Mouse (Mus musculus) right cerebral cortex, postnatal 36 days (tissue): ENCODE data around the gene Palm.
"Not testable (repeated sequence)": the region's sequence is repeated elsewhere in the genome, so short reads cannot be mapped to it uniquely, and the experiment has no call there.

Source experiments
- DNase-seq, 2 experiments: peaks; one replicate each; pipeline ENCODE4 v3.0.0; 2022; ENCODE audit warnings: low spot score in 2 of 2, mixed read lengths in 1 of 2

The Palm gene

GRCm38 (mm10) chr10:79793051-79793737 lies at the start of gene Palm:
Gene Palm, plus strand, starts transcription at chr10:79793572.
- peak; percentile 69 to 72 for DNase-seq

- no peak for DNase-seq
Observed at GRCm38 (mm10) chr10:79743650-79744365, 49.6 kb upstream of the Palm start.

DNA sequence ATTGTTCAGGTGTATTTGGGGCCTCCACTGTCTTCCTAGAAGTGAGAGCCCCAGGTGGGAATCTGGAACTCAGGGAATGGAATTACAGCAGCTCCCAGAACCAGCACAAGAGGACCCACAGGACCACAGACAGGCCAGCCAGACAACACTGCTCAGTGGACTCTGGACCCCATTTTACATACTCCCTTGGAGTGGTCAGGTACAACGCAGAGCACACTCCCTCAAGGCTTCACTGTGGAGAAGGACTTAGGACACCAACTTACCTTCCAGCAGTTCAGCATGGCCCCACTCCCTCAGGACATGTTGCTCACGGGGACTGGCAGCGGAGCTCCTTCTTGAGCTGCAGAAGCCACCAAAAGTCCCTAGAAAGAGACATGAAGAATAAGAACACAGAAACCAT lies 48.0 kb upstream of the Palm start:
- no peak for DNase-seq

DNA sequence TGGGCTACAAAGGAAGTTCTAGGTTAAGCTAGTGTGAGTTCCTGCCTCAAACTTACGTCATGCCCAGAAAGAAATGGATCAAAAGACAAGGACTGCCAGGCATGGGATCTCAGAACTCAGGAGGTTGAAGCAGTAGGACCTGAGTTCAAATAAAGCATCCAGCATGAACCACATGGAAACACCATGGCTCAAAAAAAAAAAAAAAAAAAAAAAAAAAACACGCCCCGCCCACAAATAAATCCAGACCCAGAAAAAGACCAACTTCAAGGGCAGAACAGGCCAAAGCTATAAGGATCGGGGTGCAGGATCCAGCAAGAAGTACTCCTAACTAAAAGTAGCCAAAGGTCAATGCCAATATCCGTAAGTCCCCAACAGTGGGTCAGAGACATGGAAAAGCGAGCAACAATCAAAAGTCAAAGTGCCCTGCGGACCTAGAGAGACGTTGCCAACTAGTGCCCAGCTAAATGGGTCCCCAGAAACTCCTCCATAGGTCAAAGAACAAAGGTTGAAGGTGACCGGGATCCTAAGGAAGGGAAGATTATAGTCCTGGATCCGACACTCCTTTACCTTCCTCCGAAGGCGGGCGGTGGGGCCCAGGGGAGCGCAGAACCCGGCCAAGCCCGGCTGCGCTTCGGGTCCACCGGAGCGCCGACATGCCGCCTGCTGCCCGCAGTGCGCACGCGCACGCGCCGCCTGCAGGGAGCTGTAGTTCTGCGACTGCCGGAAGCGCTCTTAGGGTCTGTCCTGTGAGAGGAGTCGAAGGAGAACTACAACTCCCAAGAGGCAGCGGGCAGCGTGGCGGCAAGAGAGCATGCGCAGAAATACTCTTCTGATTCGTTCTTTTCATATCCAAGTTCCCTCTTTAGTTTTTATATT lies 47.2 kb upstream of the Palm start, which contains the start of gene Polrmt:
TSS of gene Polrmt (minus strand) at position 684 of the 876 bp plus-strand sequence.
- peak; percentile 96 to 97 for DNase-seq

DNA sequence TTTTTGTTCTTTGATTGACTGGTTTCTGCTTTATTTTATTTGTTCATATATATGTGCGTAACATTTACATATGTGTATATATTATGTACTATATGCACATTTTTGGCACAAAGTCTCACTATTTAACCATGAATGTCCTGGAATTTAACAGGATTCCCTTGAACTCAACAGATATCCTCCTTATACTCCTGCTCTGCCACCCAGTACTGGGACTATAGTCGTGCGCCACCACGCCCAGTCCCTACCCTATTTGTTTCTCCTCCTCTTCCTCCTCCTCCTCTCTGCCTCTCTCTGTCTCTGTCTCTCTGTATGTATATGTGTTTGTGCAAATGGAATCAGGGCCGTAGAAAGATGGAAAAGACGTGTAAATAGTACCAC lies 46.6 kb upstream of the Palm start:
- no peak for DNase-seq

- DNase-seq = no peak
Observed at GRCm38 (mm10) chr10:79748496-79748895, 44.9 kb upstream of the Palm start.

DNA sequence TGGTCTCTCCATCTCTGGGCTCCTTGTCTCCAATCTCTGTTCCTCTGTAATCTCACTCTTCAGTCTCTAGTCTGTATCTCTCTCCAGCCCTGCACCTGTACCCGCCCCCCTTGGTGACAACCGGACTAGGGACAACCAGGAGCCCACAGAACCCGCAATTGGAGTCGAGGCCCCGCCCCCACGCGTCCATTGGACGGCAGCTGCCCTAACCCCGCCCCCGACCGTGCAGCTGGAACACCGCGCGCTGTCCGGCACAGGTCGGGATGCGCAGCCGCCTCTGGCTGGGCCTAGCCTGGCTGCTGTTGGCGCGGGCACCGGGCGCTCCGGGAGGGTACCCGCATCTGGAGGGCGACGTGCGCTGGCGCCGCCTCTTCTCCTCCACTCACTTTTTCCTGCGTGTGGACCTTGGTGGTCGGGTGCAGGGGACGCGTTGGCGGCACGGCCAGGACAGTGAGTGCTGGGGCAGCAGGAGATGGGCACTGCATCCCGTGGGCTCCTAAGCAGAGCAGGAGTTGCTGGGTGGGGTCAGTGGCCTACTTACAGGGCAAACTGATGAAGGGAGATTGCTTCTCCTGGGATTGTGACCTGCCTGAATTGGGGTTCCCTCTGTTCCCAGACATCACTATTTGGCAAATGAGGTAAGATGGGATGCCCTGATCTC lies 38.4 kb upstream of the Palm start, which contains the start of gene Fgf22:
TSS of gene Fgf22 (plus strand) at position 221 of the 661 bp plus-strand sequence.
- peak; percentile 70 to 81 for DNase-seq

- DNase-seq = no peak
Observed at GRCm38 (mm10) chr10:79755854-79756253, 37.5 kb upstream of the Palm start.

DNA sequence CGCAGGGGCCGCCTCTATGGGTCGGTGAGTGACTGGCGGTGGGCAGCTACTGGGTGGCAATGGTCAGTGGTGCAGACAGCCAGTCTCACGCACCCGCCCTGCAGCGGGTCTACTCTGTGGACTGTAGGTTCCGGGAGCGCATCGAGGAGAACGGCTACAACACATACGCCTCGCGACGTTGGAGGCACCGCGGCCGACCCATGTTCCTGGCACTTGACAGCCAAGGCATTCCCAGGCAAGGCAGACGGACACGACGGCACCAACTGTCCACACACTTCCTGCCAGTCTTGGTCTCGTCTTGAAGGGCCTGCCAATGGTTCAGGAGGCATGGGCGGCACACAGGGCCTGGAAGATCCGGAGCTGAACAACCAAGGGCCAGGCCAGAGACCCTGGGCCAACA lies 36.7 kb upstream of the Palm start:
- DNase-seq = no peak

GRCm38 (mm10) chr10:79759675-79760074 lies 33.7 kb upstream of the Palm start:
- not testable (repeated sequence) for DNase-seq

GRCm38 (mm10) chr10:79760603-79761143 lies 32.7 kb upstream of the Palm start:
- DNase-seq = no peak

- no peak for DNase-seq
Observed at GRCm38 (mm10) chr10:79762875-79763274, 30.5 kb upstream of the Palm start.

DNA sequence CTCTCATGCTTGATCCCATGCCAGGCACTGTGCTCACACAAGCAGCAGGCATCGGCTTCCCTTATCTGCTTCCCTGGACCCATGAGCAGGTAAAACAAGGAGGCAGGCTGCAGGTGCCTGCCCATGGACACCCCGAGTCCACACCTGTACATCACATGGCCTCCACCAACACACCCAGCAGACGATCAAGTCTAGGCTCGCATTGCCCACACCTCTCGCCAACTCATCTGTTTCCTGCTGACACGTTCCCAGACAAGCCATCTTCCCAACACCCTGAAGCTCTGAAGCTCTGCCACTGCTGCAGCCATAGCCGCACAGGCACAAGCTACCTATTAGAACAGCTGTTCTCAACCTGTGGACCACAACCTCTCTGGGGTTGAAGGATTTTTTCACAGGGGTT lies 29.1 kb upstream of the Palm start:
- DNase-seq = no peak

GRCm38 (mm10) chr10:79765228-79765745 lies 28.1 kb upstream of the Palm start:
- no peak for DNase-seq

- no peak for DNase-seq
Observed at GRCm38 (mm10) chr10:79766001-79766507, 27.3 kb upstream of the Palm start.

GRCm38 (mm10) chr10:79766508-79767325 lies 26.7 kb upstream of the Palm start, which contains the start of gene Rnf126:
Gene Rnf126, minus strand, starts transcription at chr10:79766952.
- DNase-seq = peak; percentile 97

DNA sequence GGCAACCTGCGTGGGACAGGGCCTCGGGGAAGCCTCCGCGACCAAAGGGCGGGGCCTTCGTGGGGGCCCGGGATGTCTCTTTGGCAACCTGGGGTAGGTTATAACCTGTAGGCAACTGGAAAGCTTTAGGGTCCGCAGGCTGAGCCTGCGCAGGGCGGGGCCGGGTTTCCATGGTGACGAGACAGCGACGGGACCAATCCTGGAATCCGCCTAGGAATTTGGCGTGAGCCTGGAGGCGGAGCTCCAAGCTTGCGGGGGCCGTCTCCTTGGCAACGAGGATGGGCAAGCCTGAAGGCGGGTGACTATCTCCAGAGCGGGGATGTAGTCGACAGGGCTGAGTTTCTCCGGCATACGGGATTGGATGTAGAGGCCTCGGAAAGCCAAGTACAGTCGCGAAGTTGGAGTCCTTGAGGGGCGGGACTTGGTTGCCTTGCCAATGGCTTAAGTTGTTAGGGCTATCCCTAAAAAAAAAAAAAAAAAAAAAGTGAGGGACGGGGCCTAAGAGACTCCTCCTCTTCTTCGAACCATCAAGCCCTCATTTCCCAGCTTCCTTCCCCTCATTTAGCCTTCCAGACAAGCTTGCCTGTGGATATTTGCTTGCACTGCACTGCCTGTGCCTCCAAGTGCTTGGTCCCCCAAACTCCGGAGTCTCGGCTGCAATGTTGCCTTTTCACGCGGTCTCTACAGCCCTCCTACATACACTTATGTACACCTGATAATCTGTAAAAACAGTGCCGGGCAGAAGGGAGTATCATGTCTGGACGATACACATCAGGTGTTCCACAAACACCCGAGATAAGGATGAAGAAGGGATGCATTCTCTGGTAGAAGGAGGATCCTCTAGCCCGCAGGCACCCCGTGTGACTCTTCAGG lies 25.8 kb upstream of the Palm start:
- peak; percentile 95 to 98 for DNase-seq

GRCm38 (mm10) chr10:79768400-79768799 lies 25.0 kb upstream of the Palm start:
- peak; percentile 55 for DNase-seq

DNA sequence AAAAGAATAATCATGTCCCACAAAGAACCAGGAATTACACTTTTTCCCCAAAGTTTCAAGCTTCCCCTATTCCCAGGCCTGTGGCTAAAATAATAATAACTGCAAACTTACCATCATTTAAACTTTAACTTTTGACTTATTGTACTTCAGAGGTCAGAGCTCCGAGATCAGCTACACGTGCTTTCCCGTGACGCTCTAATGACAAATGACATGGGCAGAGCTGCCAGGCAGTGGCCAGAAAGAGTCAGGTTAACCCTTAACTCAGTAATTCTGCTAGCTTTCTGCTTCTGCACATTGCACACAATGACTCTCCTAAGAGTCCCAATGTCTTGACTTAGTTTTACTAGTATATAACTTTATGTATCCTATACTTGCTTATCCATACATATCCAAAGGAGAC lies 24.0 kb upstream of the Palm start:
- DNase-seq = no peak
